Mouse (Mus musculus): ENCODE results near the gene Mcrip1.
"Not testable (repeated sequence)": the region's sequence is repeated elsewhere in the genome, so short reads cannot be mapped to it uniquely, and the experiment has no call there.

Gene Mcrip1

DNA sequence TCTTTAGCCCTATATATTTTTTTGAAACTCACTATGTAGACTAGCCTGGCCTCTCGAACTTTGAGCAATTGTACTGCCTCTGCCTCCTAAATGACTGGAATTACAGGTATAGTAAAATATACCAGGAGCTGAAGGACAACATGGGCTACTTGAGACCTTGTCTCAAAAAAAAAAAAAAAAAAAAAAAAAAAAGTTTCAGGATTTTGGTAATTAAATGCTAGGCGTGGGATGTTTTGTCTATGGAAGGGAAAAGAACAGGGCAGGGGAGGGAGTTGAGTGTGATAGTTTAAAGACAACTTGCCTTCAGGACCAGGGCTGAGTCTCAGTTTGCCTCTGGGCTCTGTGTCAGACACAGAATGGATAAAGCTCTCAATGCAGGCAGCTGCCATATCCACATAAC lies 25.5 kb upstream of the Mcrip1 start:
- DNase-seq (ENCODE audit: low spot score), result no peak

GRCm38 (mm10) chr11:120574278-120574600 lies 24.7 kb upstream of the Mcrip1 start:
- no peak for DNase-seq (ENCODE audit: low spot score)

- DNase-seq (ENCODE audit: low spot score), result no peak
Measured at GRCm38 (mm10) chr11:120573585-120574277, 24.2 kb upstream of the Mcrip1 start.

DNA sequence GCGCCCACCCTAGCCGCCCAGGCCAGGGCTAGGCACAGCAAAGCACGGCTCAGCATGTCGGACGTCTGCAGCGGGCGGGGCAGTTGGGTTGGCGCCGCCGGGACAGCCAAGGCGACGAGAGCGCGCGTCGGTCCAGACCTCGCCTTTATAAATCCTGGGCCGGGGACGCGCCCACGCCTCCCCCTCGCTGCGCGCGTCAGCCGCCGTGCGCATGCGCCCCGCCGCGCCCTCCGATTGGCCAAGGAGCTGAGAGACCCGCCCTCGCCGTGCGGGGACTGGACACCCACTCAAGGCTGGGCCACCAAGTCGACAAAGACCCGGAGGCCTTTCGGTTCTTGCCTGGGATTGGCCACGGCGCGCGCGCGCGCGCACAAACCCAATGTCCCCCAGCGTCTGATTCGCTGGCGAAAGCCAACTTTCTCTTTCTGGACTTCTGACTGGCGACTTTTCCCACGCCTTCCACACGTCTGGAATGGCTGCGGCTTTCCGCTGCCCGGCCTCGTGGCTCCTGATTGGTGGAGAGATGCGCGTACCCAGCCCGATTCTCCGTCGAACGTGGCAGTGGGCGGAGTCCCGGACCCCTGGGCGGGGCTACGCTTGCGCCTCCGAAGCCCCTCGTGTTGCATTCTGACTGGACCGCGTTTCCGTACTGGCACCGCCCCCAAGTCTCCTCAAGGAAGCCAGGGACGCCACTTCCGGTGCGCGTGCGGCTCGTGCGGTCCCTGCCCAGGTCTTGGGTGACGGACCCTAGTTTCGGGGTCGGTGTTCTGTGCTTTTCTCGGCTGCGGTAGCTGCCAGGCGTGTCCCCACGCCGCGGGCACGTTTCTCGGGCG lies 23.4 kb upstream of the Mcrip1 start, which contains the start of gene P4hb:
Gene P4hb, minus strand, starts transcription at position 502 of the 833 bp plus-strand sequence.
- peak; percentile 99 for DNase-seq (ENCODE audit: low spot score)

- peak; percentile 32 for DNase-seq (ENCODE audit: low spot score)
Measured at GRCm38 (mm10) chr11:120572417-120572751, 22.9 kb upstream of the Mcrip1 start.

- DNase-seq (ENCODE audit: low spot score), result no peak
Measured at GRCm38 (mm10) chr11:120571754-120572416, 22.4 kb upstream of the Mcrip1 start.

DNA sequence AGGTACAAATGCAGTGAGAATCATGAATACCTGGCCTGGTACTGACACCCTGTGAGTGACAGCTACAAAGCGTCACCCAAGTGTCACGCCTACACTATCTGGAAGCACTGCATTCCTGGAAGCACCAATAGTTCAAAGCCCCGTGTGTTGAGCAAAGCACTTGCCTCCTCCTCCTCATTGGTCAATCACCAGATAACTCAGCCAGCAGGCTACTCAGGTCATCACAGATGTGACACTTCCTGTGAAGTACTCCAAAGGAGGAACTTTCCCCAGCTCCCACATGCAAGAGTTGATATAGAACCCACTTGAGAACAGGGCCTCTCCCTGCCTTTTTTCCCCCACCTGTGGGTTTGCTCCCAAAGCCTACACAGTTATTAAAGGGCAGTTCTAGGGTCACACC lies 21.6 kb upstream of the Mcrip1 start:
- DNase-seq (ENCODE audit: low spot score), result no peak

GRCm38 (mm10) chr11:120568324-120568723 lies 18.8 kb upstream of the Mcrip1 start:
- no peak for DNase-seq (ENCODE audit: low spot score)

DNA sequence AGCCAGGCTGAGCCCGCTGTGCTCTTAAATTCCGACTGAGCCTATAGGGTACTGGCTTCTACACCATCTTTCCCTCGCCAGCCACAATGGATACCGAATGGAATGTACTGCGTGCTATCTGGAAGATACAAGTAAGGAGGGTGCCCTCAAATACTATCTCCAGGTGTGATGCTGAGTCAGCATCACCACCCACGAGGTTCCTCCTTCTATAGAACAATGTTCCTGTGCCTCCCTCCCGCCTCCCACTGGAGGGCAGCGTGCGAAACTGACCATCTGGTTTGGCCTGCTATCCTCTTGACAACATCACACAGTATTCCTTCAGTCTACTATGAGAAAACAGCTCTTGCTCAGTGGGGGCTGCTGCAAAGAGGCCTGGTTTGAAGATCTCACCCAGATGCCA lies 15.6 kb upstream of the Mcrip1 start:
- no peak for DNase-seq (ENCODE audit: low spot score)

GRCm38 (mm10) chr11:120562949-120563348 lies 13.4 kb upstream of the Mcrip1 start:
- DNase-seq (ENCODE audit: low spot score), result no peak

DNA sequence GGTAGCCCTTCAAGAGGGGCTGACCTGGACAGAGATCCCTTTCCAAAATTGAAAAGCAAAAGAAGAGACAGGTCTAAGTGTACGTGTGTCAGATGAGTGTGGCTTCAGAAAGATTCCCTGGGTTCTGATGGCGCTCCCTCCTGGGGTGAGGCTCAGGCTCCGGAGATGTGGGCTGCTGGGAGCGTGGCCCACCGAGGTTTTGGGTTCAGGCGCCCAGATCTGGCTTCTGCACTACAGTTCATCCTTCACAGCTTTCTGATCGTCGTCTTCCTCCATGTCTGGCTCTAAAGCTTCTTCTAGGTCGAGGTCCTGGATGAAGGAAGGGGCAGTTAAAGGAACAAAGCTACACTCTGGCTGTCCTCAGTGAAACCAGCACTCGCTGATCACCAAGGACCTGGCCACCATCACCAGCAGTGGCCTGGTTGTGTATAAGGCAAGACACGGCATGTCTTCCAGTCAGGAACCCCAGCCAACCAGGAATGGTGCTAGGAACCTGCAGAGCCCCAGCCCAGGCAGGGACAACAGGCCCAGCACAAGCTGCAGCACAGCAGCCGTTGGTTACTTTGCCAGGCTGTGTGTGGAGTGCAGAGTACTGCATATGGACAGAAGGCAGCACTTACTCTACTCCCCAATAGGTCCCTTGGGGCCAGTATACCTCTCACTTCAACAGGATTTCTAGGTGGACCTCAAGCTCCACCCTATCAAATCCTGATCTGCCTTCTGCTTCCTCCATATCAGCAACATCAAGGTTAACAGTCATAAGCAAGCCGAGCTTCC lies 11.6 kb upstream of the Mcrip1 start:
- no peak for DNase-seq (ENCODE audit: low spot score)

- DNase-seq (ENCODE audit: low spot score), result not testable (repeated sequence)
Measured at GRCm38 (mm10) chr11:120558843-120559242, 9.3 kb upstream of the Mcrip1 start.

DNA sequence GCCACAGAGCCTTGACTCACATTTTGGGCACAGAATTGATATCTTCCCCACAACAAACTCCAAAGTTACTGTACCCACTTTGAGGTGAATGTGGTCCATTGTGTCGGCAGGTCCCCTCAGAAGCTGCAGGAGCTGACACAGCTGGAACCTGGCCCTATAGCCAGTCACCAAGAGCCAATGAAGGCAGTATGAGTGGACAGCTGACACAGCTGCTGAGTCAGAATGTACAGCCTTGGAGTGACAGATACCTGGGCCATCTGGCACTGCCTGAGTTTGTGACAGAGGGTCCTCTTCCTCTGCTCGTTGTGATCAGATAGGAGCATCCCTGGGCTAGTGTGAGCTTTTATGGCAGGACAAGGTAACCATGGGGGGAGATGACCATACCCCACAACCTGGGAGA lies 5.7 kb upstream of the Mcrip1 start:
- DNase-seq (ENCODE audit: low spot score), result no peak

DNA sequence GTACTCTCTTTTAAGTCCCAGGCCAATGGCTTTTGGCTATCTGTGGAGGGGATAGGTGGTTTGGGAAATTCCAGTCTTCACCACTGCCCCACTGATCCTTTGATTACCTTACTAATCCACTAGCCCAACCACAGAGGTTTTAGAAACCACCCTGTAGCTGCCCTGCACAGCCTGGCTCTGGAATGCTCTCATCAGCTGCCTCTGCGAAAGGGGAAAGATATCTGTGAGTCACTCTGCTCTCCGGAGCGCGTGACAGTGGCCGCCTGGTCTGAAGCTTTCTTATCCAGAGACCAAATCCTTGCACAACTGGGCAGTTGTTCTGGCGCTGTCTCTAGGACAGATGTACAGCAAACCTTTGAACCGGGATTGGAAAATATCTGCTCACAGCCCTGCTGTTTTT lies 5.3 kb upstream of the Mcrip1 start:
- no peak for DNase-seq (ENCODE audit: low spot score)

DNA sequence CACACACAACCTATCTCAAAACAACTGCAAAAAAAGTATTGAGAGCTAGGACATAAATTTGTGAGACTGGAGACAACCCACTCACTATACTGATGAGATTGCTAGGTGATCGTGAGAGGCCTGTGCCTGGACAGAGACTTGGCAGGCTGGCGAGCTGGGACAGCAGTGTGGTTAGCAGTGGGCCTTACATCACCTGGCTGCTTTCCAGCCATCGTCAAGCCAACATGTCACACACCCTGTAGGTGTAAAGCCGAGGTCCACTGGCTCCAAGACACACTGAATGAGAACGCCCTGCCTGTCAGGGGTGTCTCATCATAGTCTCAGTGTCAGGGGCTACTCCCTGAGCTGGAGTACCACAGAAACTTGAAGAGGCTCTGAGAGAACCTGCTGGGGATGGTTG lies 3.2 kb upstream of the Mcrip1 start:
- no peak for DNase-seq (ENCODE audit: low spot score)

DNA sequence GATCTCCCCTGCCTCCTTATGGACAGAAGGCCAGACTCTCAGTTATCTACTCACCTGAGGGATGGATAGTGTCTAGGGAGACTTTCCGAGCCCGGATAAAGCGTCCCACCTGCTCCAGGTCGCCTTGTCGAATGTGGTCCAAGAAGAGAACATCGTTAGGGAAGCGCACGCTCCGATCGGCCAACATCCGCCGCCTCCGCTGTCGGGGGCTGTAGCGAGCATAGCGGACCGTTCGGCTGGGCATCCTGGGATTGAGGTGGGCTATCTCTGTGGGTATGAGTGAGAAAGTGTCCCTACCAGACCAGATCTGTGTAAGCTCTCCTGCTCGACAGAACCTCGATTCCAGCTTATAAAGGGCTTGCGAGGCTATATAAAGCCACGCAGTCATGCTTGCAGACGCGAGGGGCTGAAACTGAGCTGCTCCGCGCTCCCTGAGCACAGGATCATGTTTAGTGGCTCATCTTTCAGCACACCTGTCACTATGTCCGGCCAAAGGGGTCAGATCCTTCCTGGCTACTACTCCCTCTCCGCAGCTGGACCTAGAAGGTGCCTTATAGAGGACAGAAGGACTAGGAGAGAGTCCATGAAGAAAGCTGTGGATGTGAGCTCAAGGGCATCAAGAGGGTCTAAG lies 1.4 kb upstream of the Mcrip1 start, which contains the start of gene Ppp1r27:
Gene Ppp1r27, minus strand, starts transcription at position 323 of the 631 bp plus-strand sequence.
- DNase-seq (ENCODE audit: low spot score), result no peak

DNA sequence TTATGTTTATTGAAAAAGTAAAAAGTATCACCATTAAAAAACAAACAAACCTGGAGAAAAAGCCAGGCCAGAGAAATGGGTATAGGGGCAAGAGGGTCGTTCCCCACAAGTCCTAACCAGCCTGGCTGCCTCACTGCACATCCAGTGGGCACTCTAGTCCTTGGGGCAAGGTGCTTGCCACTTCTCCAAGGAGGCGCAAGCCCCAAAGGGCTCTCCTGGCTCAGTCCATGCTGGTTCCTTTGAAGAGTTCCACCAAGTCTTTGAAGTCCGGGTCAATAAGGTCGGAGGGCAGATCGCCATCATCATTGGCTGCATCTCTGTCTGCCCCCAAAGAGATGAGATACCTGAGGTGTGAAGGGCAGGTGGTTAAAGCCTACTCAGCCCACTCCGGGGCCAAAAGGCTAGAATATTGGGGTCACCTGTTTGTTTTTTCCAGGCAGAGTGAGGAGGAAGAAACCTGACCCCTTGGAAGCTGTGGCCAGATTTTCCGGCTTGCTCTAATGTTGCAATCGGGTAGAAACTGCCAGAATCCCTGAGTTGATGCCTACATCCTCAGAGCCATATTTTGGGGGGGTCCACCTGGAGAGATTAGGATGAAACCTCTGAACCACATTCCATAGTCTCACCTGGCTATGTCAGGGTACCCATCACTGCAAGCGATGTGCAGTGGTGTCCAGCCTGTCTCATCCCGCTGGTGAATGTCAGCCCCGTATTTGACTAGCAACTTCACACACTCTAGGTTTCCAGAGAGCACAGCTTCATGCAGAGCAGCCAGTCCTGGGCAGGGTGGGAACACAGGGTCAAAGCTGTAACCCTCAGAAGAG lies 671 bp upstream of the Mcrip1 start:
- no peak for DNase-seq (ENCODE audit: low spot score)

GRCm38 (mm10) chr11:120548786-120549167 lies 750 bp downstream of the Mcrip1 start:
- DNase-seq (ENCODE audit: low spot score), result no peak

DNA sequence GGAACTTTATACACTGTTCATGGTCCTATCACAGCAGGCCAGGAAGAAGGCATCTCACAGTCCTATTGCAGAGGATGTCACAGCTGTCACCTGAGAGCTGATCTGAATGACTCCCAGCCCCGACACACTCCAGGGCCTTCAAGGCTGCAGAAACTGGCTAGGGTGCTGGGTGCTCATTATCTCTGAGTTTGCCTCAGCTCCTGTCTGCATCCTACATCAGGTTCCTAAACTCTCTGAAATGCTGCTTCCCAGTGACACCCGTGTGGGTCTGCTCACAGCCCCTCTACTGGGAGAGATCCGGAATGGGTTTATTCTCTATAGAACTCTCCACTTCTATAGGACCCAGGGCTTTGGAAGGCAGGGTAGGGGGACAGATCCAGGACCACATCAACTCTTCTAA lies 1.3 kb downstream of the Mcrip1 start:
- DNase-seq (ENCODE audit: low spot score), result no peak

DNA sequence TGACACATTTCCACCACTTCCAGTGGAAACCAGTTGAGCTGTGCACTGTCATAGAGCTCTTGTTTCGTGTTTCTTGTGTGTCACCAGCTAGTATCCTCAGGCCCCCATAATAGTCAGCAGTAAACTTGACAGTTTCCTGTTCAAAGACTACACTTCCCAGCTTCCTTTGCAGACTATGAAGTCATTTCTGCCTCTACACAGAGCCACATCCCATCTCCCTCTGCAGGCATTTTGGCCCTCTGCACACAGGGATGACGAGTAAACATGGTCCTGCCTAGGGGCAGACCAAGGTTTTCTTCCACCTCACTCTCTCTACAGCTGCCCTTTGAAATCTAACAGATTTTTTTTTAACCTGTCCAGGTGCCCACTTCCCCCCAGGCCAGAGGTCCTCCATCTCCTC lies 2.1 kb downstream of the Mcrip1 start:
- no peak for DNase-seq (ENCODE audit: low spot score)

GRCm38 (mm10) chr11:120545964-120546363 lies 3.6 kb downstream of the Mcrip1 start:
- DNase-seq (ENCODE audit: low spot score), result no peak
